Mouse (Mus musculus) liver, adult 2 months (tissue): ENCODE measurements around the gene Arhgef16. TPM values are rescaled to one million over a fixed set of nuclear protein-coding genes. Genes with fewer than 3 reads are reported as not detected.

Source experiments
- DNase-seq: peaks from one replicate; pipeline ENCODE4 v3.0.0-alpha.2; 2011; ENCODE audit warnings: low read depth, low spot score; ENCODE audit errors: extremely low read depth
- H3K27ac ChIP-seq: fragments of 200-500 bp; replicated peaks from 2 replicates; pipeline ENCODE4 v1.5.1; 2012; ENCODE audit warnings: low read depth, mild to moderate bottlenecking, control low read depth, inconsistent platforms, low read length; ENCODE audit not compliant: insufficient read depth
- H3K27me3 ChIP-seq: fragments of 200-500 bp; 2 replicates; pipeline ENCODE4 v1.6.1; 2012; ENCODE audit warnings: mild to moderate bottlenecking, moderate library complexity, low read length, inconsistent platforms; ENCODE audit not compliant: control insufficient read depth, insufficient read depth
- H3K36me3 ChIP-seq: fragments of 200-500 bp; 2 replicates; pipeline ENCODE4 v1.6.1; 2012; ENCODE audit warnings: low read length, inconsistent platforms; ENCODE audit not compliant: control insufficient read depth, insufficient read depth
- H3K4me1 ChIP-seq: fragments of 200-500 bp; 2 replicates; pipeline ENCODE4 v1.6.1; 2011; ENCODE audit warnings: low read length; ENCODE audit not compliant: control insufficient read depth, insufficient read depth
- H3K4me3 ChIP-seq: fragments of 200-500 bp; 2 replicates; pipeline ENCODE4 v1.5.1; 2011; ENCODE audit warnings: low read depth, mild to moderate bottlenecking, control low read depth, low read length, moderate library complexity; ENCODE audit not compliant: insufficient read depth
- H3K79me2 ChIP-seq: fragments of 200-500 bp; 2 replicates; pipeline ENCODE4 v1.6.1; 2012; ENCODE audit warnings: inconsistent platforms, mild to moderate bottlenecking, low read length, moderate library complexity; ENCODE audit not compliant: control insufficient read depth, insufficient read depth
- H3K9ac ChIP-seq: fragments of 200-500 bp; 2 replicates; pipeline ENCODE4 v1.6.1; 2012; ENCODE audit warnings: low read depth, mild to moderate bottlenecking, control low read depth, inconsistent platforms, low read length
- CTCF ChIP-seq: fragments of 200-500 bp; IDR thresholded peaks from 2 replicates; pipeline ENCODE4 v1.5.1; 2011; ENCODE audit warnings: low read depth, low read length, control low read depth
- POLR2A ChIP-seq: fragments of 200-500 bp; IDR thresholded peaks from 2 replicates; pipeline ENCODE4 v1.6.1; 2011; ENCODE audit warnings: low read length, control low read depth; ENCODE audit not compliant: insufficient read depth; ENCODE audit errors: extremely low read depth
- WGBS: fragments of 180-500 bp; shearing (Covaris S2); methylation state at CpG from one replicate; pipeline ENCODE4 v1.1.7; 2018; 5-methylcytosine and 5-hydroxymethylcytosine counted together
- polyA plus RNA-seq: library from polyadenylated mRNA; depleted of rRNA; stranded (reverse); fragments of >200 nt; gene quantifications from 2 replicates; pipeline ENCODE4 v1.2.3, GENCODE M21; 2012
- total RNA-seq: library from RNA; depleted of rRNA; stranded (reverse); fragments of >200 nt; gene quantifications from 2 replicates; pipeline ENCODE4 v1.2.3, GENCODE M21; 2014

Arhgef16 gene
- total and polyA plus RNA-seq, 2 experiments, result 2.7 to 3.5 TPM

GRCm38 (mm10) chr4:154325410-154325809 lies 23.9 kb upstream of the Arhgef16 start:
- DNase-seq, result no peak

GRCm38 (mm10) chr4:154313622-154313967 lies 12.1 kb upstream of the Arhgef16 start:
- H3K4me1 ChIP-seq, result no peaks in the 10 kb centered on the region
- DNase-seq, result no peak
- no peak overlapping the region for H3K27ac ChIP-seq
- H3K36me3 ChIP-seq, result no peaks in the 10 kb centered on the region
- H3K4me3 ChIP-seq, result no peak overlapping the region
- no peaks in the 10 kb centered on the region for H3K27me3 ChIP-seq
- WGBS, result 85% methylated on average over 11 of the region's 11 CpGs
- H3K79me2 ChIP-seq, result no peaks in the 10 kb centered on the region
- H3K9ac ChIP-seq, result no peak overlapping the region
- TF ChIP-seq CTCF, result no peak
- no peak for TF ChIP-seq POLR2A

More at GRCm38 (mm10) chr4:154325410-154325809, 23.9 kb upstream of the Arhgef16 start:
- no peak for TF ChIP-seq POLR2A
- no peak for TF ChIP-seq CTCF
- Histone ChIP-seq H3K4me3 (no peak overlapping the region), H3K79me2 (no peaks in the 10 kb centered on the region), H3K27ac (no peak overlapping the region), H3K36me3 (no peaks in the 10 kb centered on the region), H3K9ac (no peak overlapping the region), H3K27me3 (no peaks in the 10 kb centered on the region), H3K4me1 (no peaks in the 10 kb centered on the region)
- WGBS, result 85% methylated on average over 4 of the region's 4 CpGs

- no peak for DNase-seq
- TF ChIP-seq POLR2A (no peak), CTCF (no peak)
- WGBS, result 66% methylated on average over 4 of the region's 4 CpGs
- Histone ChIP-seq H3K4me3 (no peak overlapping the region), H3K4me1 (no peaks in the 10 kb centered on the region), H3K9ac (no peak overlapping the region), H3K27me3 (no peaks in the 10 kb centered on the region), H3K36me3 (no peaks in the 10 kb centered on the region), H3K27ac (no peak overlapping the region), H3K79me2 (no peaks in the 10 kb centered on the region)
Measured at GRCm38 (mm10) chr4:154312935-154313621, 11.6 kb upstream of the Arhgef16 start.

GRCm38 (mm10) chr4:154312143-154312812 lies 10.8 kb upstream of the Arhgef16 start:
- no peak overlapping the region for H3K4me3 ChIP-seq
- no peak overlapping the region for H3K27ac ChIP-seq
- no peak overlapping the region for H3K9ac ChIP-seq
- H3K79me2 ChIP-seq, result no peaks in the 10 kb centered on the region
- no peaks in the 10 kb centered on the region for H3K4me1 ChIP-seq
- no peaks in the 10 kb centered on the region for H3K27me3 ChIP-seq
- H3K36me3 ChIP-seq, result no peaks in the 10 kb centered on the region
- 85% methylated on average over 2 of the region's 2 CpGs for WGBS
- DNase-seq, result no peak
- no peak for TF ChIP-seq CTCF

GRCm38 (mm10) chr4:154310576-154311262 lies 9.2 kb upstream of the Arhgef16 start:
- WGBS, result 81% methylated on average over 9 of the region's 9 CpGs
- no peaks in the 10 kb centered on the region for H3K36me3 ChIP-seq
- no peak overlapping the region for H3K4me3 ChIP-seq
- H3K27ac ChIP-seq, result no peak overlapping the region
- H3K4me1 ChIP-seq, result no peaks in the 10 kb centered on the region
- no peaks in the 10 kb centered on the region for H3K27me3 ChIP-seq
- H3K79me2 ChIP-seq, result no peaks in the 10 kb centered on the region
- no peak for DNase-seq
- no peak for TF ChIP-seq POLR2A
- no peak for TF ChIP-seq CTCF
- no peak overlapping the region for H3K9ac ChIP-seq
